Comparison of ENCODE assay signal across 9 mouse cellular contexts in genomic region chr7:128236426-128236825, GRCm38 (mm10). TPM values are rescaled to one million over a fixed set of nuclear protein-coding genes. Genes with fewer than 3 reads are reported as not detected.
DNase-seq lines count a peak whose midpoint lies in the region; ATAC-seq and TF ChIP-seq lines count a peak whose summit lies in the region.
"Had no signal": no experiment of that assay in that cellular context is flagged by ENCODE, and none has a peak within 500 bp of the region (broad histone marks: within the 10 kb centered on the region; RNA-seq: fewer than 3 reads in every experiment).

No protein-coding gene starts in this region.

- in situ Hi-C loops in CH12.LX (cut with MboI; ENCODE audit: low pct_ligation_motif_present, low pct_unique_long_range_greater_than_20kb, low sequenced_read_pairs): no loop called here

- DNase-seq in heart, embryonic 10.5 days (ENCODE audit: low spot score): no peak
- no peak for DNase-seq in heart, postnatal 25 days (ENCODE audit: low spot score)
- DNase-seq in CH12.LX (ENCODE audit: extremely low read depth): no peak
- DNase-seq in forebrain, embryonic 14.5 days (ENCODE audit: low spot score): no peak
- no peak for DNase-seq in midbrain, embryonic 10.5 days (ENCODE audit: low spot score)
- no peak for DNase-seq in urinary bladder, postnatal 10 days (ENCODE audit: low spot score)
- DNase-seq in embryo, embryonic 10 days (ENCODE audit: low spot score): no peak

- no peaks in the 10 kb centered on the region for H3K27me3 ChIP-seq in heart, embryonic 10.5 days (ENCODE audit: insufficient read depth, poor library complexity, severe bottlenecking)
- no peaks in the 10 kb centered on the region for H3K27me3 ChIP-seq in CH12.LX (replicated peaks)
- H3K27me3 ChIP-seq in forebrain, embryonic 14.5 days (replicated peaks; ENCODE audit: control insufficient read depth, insufficient read depth, low read length): no peaks in the 10 kb centered on the region
- no peaks in the 10 kb centered on the region for H3K27me3 ChIP-seq in midbrain, embryonic 10.5 days (ENCODE audit: low read depth, poor library complexity, severe bottlenecking)

- WGBS in heart, embryonic 10.5 days: 87% methylated on average over 13 of the region's 13 CpGs
- WGBS in forebrain, embryonic 14.5 days: 94% methylated on average over 13 of the region's 13 CpGs
- 93% methylated on average over 13 of the region's 13 CpGs for WGBS in midbrain, embryonic 10.5 days

- no peaks in the 10 kb centered on the region for H3K9me3 ChIP-seq in heart, embryonic 10.5 days
- H3K9me3 ChIP-seq in CH12.LX (replicated peaks; ENCODE audit: low read length): no peaks in the 10 kb centered on the region
- no peaks in the 10 kb centered on the region for H3K9me3 ChIP-seq in forebrain, embryonic 14.5 days (replicated peaks; ENCODE audit: control insufficient read depth, low read length)
- H3K9me3 ChIP-seq in midbrain, embryonic 10.5 days (replicated peaks): no peaks in the 10 kb centered on the region

- TF ChIP-seq POLR2A in CH12.LX (IDR thresholded peaks at IDR 0.05; ENCODE audit: low read depth, low read length): no peak

- no peak for ATAC-seq in forebrain, embryonic 14.5 days
- ATAC-seq in erythroid progenitor cell, adult 5-6 weeks (replicated peaks; ENCODE audit: low FRiP score, poor library complexity, severe bottlenecking): no peak

- dilution Hi-C loops in CH12.LX (cut with MboI; ENCODE audit: extremely low pct_ligation_motif_present, extremely low pct_unique_long_range_greater_than_20kb, low sequenced_read_pairs): no loop called here

- H3K4me3 ChIP-seq in heart, embryonic 10.5 days: peak overlapping the region; percentile 79; the same call in 1 of the 2 replicates
- peak overlapping the region in 1 of 3 experiments; percentile 82 for H3K4me3 ChIP-seq in CH12.LX (replicated peaks in 1 of 3; ENCODE audit: low read depth in 2 of 3, low read length in 2 of 3, poor library complexity in 1 of 3)
- no peak overlapping the region for H3K4me3 ChIP-seq in forebrain, embryonic 14.5 days (ENCODE audit: low read depth, low read length)
- peak overlapping the region; percentile 70 for H3K4me3 ChIP-seq in midbrain, embryonic 10.5 days

- no peaks in the 10 kb centered on the region for H3K79me2 ChIP-seq in CH12.LX (replicated peaks; ENCODE audit: control insufficient read depth, extremely low read depth, insufficient read depth, poor library complexity, severe bottlenecking)

- TF ChIP-seq RAD21 in CH12.LX (IDR thresholded peaks at IDR 0.05; ENCODE audit: low read depth, low read length): no peak

- peaks cover 28% of the 10 kb centered on the region for H3K36me3 ChIP-seq in heart, embryonic 10.5 days
- peaks cover 18 to 32% of the 10 kb centered on the region in 2 experiments for H3K36me3 ChIP-seq in CH12.LX (replicated peaks in 1 of 2; ENCODE audit: control insufficient read depth in 1 of 2, insufficient read depth in 1 of 2, low read length in 1 of 2)
- peaks cover 15% of the 10 kb centered on the region for H3K36me3 ChIP-seq in forebrain, embryonic 14.5 days (ENCODE audit: control insufficient read depth, insufficient read depth, low read length)
- H3K36me3 ChIP-seq in midbrain, embryonic 10.5 days: peaks cover 23% of the 10 kb centered on the region

- intact Hi-C loops in heart, postnatal 25 days (cut with DNase I): loop anchor here (2.0 to 10.0 kb wide), 2 partner anchors 108 to 218 kb away; no protein-coding TSS in a partner anchor

- no peak for TF ChIP-seq CTCF in CH12.LX (conservative IDR thresholded peaks at IDR 0.05 in 1 of 2, IDR thresholded peaks at IDR 0.05 in 1 of 2; ENCODE audit: low read depth in 2 of 2, low read length in 2 of 2)

- H3K9ac ChIP-seq in CH12.LX (ENCODE audit: insufficient read depth, low read depth): no peak overlapping the region
- H3K9ac ChIP-seq in forebrain, embryonic 14.5 days (ENCODE audit: low read length): peak overlapping the region; percentile 73; the same call in 1 of the 2 replicates

- TF ChIP-seq EP300 in CH12.LX (IDR thresholded peaks at IDR 0.05; ENCODE audit: low read length): no peak

- H3K27ac ChIP-seq in heart, embryonic 10.5 days: peak overlapping the region; percentile 97
- no peak overlapping the region for H3K27ac ChIP-seq in CH12.LX (ENCODE audit: insufficient read depth, low read depth)
- no peak overlapping the region for H3K27ac ChIP-seq in forebrain, embryonic 14.5 days (ENCODE audit: low read depth, low read length)
- 0 out of 2 replicates have a peak overlapping the region, but pooled peaks have one; percentile 97 for H3K27ac ChIP-seq in midbrain, embryonic 10.5 days (replicated peaks)

- peaks cover 23% of the 10 kb centered on the region for H3K4me1 ChIP-seq in heart, embryonic 10.5 days
- H3K4me1 ChIP-seq in CH12.LX (ENCODE audit: control insufficient read depth in 1 of 2, insufficient read depth in 2 of 2): peaks cover 19 to 49% of the 10 kb centered on the region in 2 experiments
- peaks cover 4% of the 10 kb centered on the region; the same call in 1 of the 2 replicates for H3K4me1 ChIP-seq in forebrain, embryonic 14.5 days (ENCODE audit: control insufficient read depth, insufficient read depth, low read length)
- H3K4me1 ChIP-seq in midbrain, embryonic 10.5 days: peaks cover 33% of the 10 kb centered on the region

- H3K4me2 ChIP-seq in CH12.LX (ENCODE audit: insufficient read depth, low read depth, poor library complexity, severe bottlenecking): peak overlapping the region; percentile 48
- H3K4me2 ChIP-seq in forebrain, embryonic 14.5 days (ENCODE audit: low read length): 0 out of 2 replicates have a peak overlapping the region, but pooled peaks have one; percentile 86

TF ChIP-seq in CH12.LX, 34 proteins besides CTCF, POLR2A, EP300 and RAD21 (continues in another document):
- TF ChIP-seq CHD1 (IDR thresholded peaks at IDR 0.05; ENCODE audit: low read depth, low read length) (no peak), MAX (IDR thresholded peaks at IDR 0.05; ENCODE audit: low read length) (no peak), GABPA (IDR thresholded peaks at IDR 0.05; ENCODE audit: insufficient replicate concordance, low read depth, low read length) (no peak), SMC3 (IDR thresholded peaks at IDR 0.05; ENCODE audit: low read depth, low read length) (no peak)

RNA-seq across cellular contexts. Expression of gene Armc5, which starts 0.7 kb away (rescaled TPM):
- polyA plus RNA-seq in heart, embryonic 10.5 days (2016; fragmentation: Nextera tagmentation; extraction: Ambion mirVana): 16.6 and 17.5 TPM in 2 replicates
- 1 to 10 TPM; 6.8 to 7.2 TPM for total RNA-seq in heart, postnatal 25 days (2021)
- total RNA-seq in CH12.LX (2012; rRNA removed) (10.7 and 11.6 TPM in 2 replicates), CH12.LX (2014; rRNA removed) (5.0 and 6.0 TPM in 2 replicates)
- polyA plus RNA-seq in CH12.LX (2012; ENCODE audit: insufficient read length, low read depth): 12.2 and 14.4 TPM in 2 replicates
- 5.7 and 6.6 TPM in 2 replicates for polyA plus RNA-seq in forebrain, embryonic 14.5 days (2014; fragmentation: Nextera tagmentation; extraction: Ambion mirVana)
- polyA plus RNA-seq in midbrain, embryonic 10.5 days (2016; fragmentation: Nextera tagmentation; extraction: Ambion mirVana): 15.4 and 16.7 TPM in 2 replicates
- total RNA-seq in erythroid progenitor cell, adult 5-6 weeks (2015; ENCODE audit: low replicate concordance): 3.4 and 4.7 TPM in 2 replicates
- 3.1 and 4.5 TPM in 2 replicates for total RNA-seq in erythroid progenitor cell, adult 5-6 weeks (2017; ENCODE audit: low replicate concordance)

RNA-seq across cellular contexts. Expression of gene 9130023H24Rik, which starts 1.4 kb away (rescaled TPM):
- polyA plus RNA-seq in heart, embryonic 10.5 days (2016; fragmentation: Nextera tagmentation; extraction: Ambion mirVana): 7.1 and 7.2 TPM in 2 replicates
- 1 to 10 TPM; 3.3 to 3.4 TPM for total RNA-seq in heart, postnatal 25 days (2021)
- total RNA-seq in CH12.LX (2012; rRNA removed): 3.2 TPM in 2 replicates
- 2.1 and 2.2 TPM in 2 replicates for total RNA-seq in CH12.LX (2014; rRNA removed)
- polyA plus RNA-seq in CH12.LX (2012; ENCODE audit: insufficient read length, low read depth): 1.7 and 2.1 TPM in 2 replicates
- 8.3 and 9.0 TPM in 2 replicates for polyA plus RNA-seq in forebrain, embryonic 14.5 days (2014; fragmentation: Nextera tagmentation; extraction: Ambion mirVana)
- 10.3 and 11.7 TPM in 2 replicates for polyA plus RNA-seq in midbrain, embryonic 10.5 days (2016; fragmentation: Nextera tagmentation; extraction: Ambion mirVana)
- total RNA-seq in erythroid progenitor cell, adult 5-6 weeks (2015; ENCODE audit: low replicate concordance): 3.6 and 5.9 TPM in 2 replicates
- 2.6 and 2.8 TPM in 2 replicates for total RNA-seq in erythroid progenitor cell, adult 5-6 weeks (2017; ENCODE audit: low replicate concordance)

RNA-seq across cellular contexts. Expression of gene Tgfb1i1, which starts 10.2 kb away (rescaled TPM):
- 144 and 202 TPM in 2 replicates for polyA plus RNA-seq in heart, embryonic 10.5 days (2016; fragmentation: Nextera tagmentation; extraction: Ambion mirVana)
- total RNA-seq in heart, postnatal 25 days (2021): 10 to 100 TPM; 19.6 to 22.5 TPM
- 0.17 TPM in 1 of 2 replicates, not detected in the other for total RNA-seq in CH12.LX (2012; rRNA removed)
- total RNA-seq in CH12.LX (2014; rRNA removed): not detected in 2 replicates
- 0.36 and 0.55 TPM in 2 replicates for polyA plus RNA-seq in CH12.LX (2012; ENCODE audit: insufficient read length, low read depth)
- 12.4 and 17.6 TPM in 2 replicates for polyA plus RNA-seq in forebrain, embryonic 14.5 days (2014; fragmentation: Nextera tagmentation; extraction: Ambion mirVana)
- 40.9 and 45.3 TPM in 2 replicates for polyA plus RNA-seq in midbrain, embryonic 10.5 days (2016; fragmentation: Nextera tagmentation; extraction: Ambion mirVana)
- total RNA-seq in erythroid progenitor cell, adult 5-6 weeks (2015; ENCODE audit: low replicate concordance): 0.84 and 1.4 TPM in 2 replicates
- total RNA-seq in erythroid progenitor cell, adult 5-6 weeks (2017; ENCODE audit: low replicate concordance): 0.51 TPM in 1 of 2 replicates, not detected in the other

RNA-seq across cellular contexts. Expression of gene Slc5a2, which starts 29.0 kb away (rescaled TPM):
- polyA plus RNA-seq in heart, embryonic 10.5 days (2016; fragmentation: Nextera tagmentation; extraction: Ambion mirVana): 0.37 and 0.48 TPM in 2 replicates
- not detected for total RNA-seq in heart, postnatal 25 days (2021)
- total RNA-seq in CH12.LX (2012; rRNA removed) (0.21 and 0.25 TPM in 2 replicates), CH12.LX (2014; rRNA removed) (not detected in 2 replicates)
- not detected in 2 replicates for polyA plus RNA-seq in CH12.LX (2012; ENCODE audit: insufficient read length, low read depth)
- not detected in 2 replicates for polyA plus RNA-seq in forebrain, embryonic 14.5 days (2014; fragmentation: Nextera tagmentation; extraction: Ambion mirVana)
- polyA plus RNA-seq in midbrain, embryonic 10.5 days (2016; fragmentation: Nextera tagmentation; extraction: Ambion mirVana): 0.28 and 0.50 TPM in 2 replicates
- 2.5 TPM in 1 of 2 replicates, not detected in the other for total RNA-seq in erythroid progenitor cell, adult 5-6 weeks (2015; ENCODE audit: low replicate concordance)
- 1.3 TPM in 1 of 2 replicates, not detected in the other for total RNA-seq in erythroid progenitor cell, adult 5-6 weeks (2017; ENCODE audit: low replicate concordance)
- total RNA-seq: left cerebral cortex, adult 8-10 months had no signal

RNA-seq across cellular contexts. Expression of gene Cox6a2, which starts 30.2 kb away (rescaled TPM):
- polyA plus RNA-seq in heart, embryonic 10.5 days (2016; fragmentation: Nextera tagmentation; extraction: Ambion mirVana): 258 and 459 TPM in 2 replicates
- 1,000 to 10,000 TPM; 2,394 to 2,415 TPM for total RNA-seq in heart, postnatal 25 days (2021)
- total RNA-seq in CH12.LX (2012; rRNA removed): 1.0 and 4.1 TPM in 2 replicates
- total RNA-seq in CH12.LX (2014; rRNA removed): 0.43 and 1.1 TPM in 2 replicates
- polyA plus RNA-seq in CH12.LX (2012; ENCODE audit: insufficient read length, low read depth): 0.70 and 0.98 TPM in 2 replicates
- 0.27 TPM in 1 of 2 replicates, not detected in the other for polyA plus RNA-seq in forebrain, embryonic 14.5 days (2014; fragmentation: Nextera tagmentation; extraction: Ambion mirVana)
- polyA plus RNA-seq in midbrain, embryonic 10.5 days (2016; fragmentation: Nextera tagmentation; extraction: Ambion mirVana): not detected in 2 replicates
- 3.4 TPM in 1 of 2 replicates, not detected in the other for total RNA-seq in erythroid progenitor cell, adult 5-6 weeks (2015; ENCODE audit: low replicate concordance)
- total RNA-seq in erythroid progenitor cell, adult 5-6 weeks (2017; ENCODE audit: low replicate concordance): not detected in 2 replicates

Comparison
In these comparisons a context has a peak if more than half of its experiments do, and no peak if none do; other contexts are left out.
1. H3K27ac ChIP-seq: peak in heart, embryonic 10.5 days (single experiment) and midbrain, embryonic 10.5 days (single experiment); none in CH12.LX (single experiment) and forebrain, embryonic 14.5 days (single experiment).